Mouse (Mus musculus) MEL-GATA-1-ER (cell line): Measurements from ENCODE around the gene Map3k19.

ENCODE experiments used
- DNase-seq: peaks from one replicate; pipeline ENCODE4 v3.0.0-alpha.2; 2012; ENCODE audit warnings: low read depth; ENCODE audit errors: extremely low read depth

Map3k19 gene

DNA sequence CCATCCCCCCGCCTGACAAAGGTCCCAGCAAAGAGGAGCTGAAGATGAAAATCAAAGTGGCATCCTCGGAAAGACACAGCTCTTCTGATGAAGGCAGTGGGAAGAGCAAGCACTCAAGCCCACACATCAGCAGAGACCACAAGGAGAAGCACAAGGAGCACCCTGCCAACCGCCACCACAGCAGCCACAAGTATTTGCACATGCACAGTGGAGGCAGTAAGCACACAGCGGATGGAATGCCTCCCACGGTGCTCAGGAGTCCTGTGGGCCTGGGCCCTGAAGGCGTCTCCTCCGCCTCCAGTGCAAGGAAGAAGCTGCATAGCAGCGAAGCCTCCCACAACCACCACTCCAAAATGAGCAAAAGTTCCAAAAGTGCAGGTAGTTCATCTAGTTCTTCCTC is 51.9 kb downstream of the Map3k19 start:
- no peak for DNase-seq

DNA sequence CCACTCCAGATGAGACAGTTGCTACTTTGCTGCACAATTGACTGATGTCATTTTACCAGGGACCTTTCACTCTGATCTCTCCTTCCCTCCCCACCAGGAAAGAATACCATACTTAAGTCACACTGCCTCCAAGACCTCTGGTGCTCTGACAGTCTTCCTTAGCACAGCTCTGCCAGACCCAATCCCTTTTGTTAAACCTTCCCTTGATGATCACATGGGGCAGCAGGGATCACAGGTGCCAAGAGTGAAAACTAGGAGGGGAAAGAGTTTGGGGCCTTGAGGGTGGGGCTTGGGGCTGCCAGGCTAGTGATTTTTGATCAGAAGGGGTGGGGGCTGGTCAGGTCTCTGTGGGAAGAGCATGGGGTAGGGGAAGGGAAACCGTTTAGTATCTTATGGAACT is 58.1 kb downstream of the Map3k19 start:
- DNase-seq = no peak

DNA sequence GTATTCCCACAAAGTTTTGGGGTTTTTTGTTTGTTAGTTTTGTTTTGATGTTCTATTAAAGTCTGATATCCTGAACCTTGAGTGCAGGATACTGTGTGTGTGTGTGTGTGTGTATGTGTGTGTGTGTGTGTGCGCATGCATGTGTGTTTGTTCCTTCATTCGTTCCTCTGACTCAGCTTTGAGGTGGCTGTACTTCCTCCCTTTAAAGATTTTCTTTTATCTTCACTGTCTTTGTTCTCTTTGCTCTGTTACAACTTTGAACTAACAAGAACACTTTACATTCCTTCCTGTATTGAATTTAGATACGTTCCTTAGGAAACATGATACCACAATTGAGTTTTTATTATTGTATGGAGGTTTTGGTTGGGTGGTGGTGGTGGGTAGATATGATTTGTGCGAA is 58.5 kb downstream of the Map3k19 start:
- DNase-seq = no peak

DNA sequence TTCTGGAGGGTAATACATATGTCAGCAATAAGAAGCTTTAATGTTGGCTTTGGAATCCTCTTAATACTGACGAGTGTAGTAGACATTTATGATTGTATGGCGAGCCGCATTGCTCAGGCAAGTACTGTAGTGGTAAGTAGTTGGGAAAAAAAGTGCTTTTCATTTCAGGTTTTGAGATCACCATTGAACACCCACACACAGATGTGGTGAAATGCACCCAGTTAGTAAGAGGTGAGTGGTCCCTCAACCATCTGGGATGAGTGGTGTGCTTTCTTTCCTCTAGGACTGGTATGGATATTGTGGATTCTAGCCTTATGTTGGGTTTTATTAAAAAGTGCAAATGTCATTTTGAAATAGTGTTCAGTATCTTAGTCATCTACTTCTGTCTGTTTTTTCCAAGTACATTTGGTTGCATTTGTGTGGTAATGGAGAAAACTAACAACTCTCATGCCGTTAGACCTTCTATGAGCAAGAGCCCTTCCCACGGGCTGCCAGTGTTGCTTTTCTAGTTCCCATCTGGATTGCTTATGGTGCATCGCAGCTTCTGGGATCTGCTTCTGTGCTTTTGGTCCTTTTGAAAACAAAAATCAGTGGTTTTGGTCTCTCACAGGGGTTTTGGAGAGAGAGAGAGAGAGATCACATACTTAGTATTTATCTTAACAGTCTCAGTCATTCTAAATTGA is 59.6 kb downstream of the Map3k19 start:
- no peak for DNase-seq

DNA sequence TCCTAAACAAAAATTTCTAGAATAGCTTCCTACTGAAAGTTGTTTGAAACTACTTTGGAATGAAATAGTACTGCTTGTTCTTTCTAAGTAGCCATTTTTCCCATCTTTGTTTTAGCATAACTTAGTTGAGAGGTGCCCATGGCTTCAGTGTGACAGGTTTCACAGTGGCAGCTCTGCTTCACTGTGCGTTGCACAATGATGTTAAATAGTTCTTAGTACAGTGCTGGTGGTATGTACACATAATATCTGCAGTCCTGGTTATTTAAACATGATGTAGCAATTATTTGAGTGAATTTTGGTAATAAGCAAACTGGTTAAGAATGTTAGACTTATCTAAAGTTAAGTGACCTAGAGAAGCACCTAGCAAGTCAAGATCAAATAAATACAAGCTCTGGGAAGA is 61.4 kb downstream of the Map3k19 start:
- DNase-seq = no peak

DNA sequence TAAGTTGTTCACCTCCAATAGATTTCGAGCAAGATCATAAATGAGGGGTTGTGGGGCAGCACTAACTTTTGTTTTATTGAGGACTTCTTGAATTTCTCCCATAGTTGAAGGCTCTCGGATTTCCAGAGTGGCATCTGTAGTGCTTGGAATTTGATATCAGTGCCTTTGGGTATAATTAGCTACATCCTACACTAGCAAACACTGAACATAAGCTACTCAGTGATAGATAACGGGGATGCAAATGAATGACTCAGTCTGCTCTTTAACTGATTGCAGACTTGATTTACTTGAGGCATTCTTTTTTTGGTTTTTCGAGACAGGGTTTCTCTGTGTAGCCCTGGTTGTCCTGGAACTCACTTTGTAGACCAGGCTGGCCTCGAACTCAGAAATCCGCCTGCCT is 65.9 kb downstream of the Map3k19 start:
- no peak for DNase-seq

DNA sequence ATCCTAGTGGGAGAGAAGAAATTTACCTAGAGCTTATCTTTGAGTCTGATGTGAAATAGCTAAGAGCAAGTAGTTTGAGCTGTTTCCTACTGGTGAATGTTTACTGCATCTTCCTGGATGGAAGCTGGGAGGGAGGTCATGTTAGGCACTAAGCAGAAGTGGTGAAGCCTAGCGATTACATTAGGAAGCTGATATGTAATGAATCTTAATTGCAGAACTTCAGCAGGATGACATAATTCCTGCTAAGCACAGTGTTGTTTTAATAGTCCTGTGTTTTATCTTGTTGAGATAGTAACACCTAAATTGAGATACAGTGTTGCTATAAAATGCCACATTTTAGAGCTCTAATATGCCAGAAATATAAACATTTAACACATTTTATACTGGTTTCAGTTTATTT is 68.9 kb downstream of the Map3k19 start:
- DNase-seq = no peak

DNA sequence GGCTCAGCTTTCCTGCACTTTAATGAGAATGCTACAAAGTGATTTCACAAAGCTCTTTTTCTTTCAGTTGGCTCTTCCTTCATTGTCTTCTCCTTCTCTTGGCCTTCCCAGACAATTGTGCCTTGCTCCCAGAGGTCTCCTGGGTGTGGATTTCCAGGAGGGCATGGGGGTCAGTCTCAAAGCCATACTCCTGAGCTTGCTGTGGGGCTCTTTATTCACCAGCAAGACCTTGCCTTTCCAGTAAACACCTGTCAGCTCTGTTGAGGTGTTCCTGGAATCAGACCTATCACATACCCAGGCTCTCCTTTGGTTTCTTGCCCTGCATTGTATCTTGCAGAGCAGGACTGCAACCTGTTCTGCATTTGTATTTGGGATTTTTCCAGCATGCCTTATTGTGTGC is 71.0 kb downstream of the Map3k19 start:
- DNase-seq = no peak

DNA sequence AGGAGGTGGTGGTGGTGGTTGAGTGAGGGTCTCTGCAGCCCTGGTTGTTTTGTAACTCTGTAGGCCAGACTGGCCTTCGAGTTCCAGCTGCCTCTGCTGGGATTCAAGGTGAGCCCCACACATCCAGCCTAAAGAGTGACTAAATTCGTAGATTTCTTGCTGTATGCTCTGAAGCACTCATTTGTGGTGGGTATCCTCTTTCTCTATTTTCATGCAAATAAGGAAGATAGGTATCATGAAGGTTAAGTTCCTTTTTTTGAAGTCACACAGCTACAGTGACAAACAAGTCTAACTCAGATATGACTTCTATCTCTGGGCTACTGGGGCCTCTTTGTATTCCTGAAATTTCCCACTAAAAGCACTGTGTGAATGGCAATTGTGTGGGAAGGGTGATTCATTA is 74.0 kb downstream of the Map3k19 start:
- DNase-seq = no peak

DNA sequence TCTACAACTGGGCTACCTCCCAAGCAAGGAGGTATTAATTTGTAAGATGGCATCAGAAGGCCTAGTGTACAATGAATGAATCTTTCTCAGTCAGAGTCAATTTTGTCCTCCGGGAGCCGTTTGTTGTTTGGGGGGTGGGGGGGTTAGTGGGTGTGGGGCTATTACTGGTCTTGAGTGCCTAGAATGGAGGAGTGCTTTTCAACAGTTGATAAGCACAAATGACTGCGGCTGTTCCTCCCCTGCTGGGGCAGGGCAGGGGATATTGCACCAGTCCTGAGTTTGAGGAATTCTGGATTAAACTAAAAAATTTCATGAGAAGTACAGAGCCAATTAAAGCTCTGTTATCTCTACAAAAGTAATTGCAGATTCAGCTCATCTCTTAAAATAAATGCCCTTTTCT is 74.7 kb downstream of the Map3k19 start:
- DNase-seq = no peak

DNA sequence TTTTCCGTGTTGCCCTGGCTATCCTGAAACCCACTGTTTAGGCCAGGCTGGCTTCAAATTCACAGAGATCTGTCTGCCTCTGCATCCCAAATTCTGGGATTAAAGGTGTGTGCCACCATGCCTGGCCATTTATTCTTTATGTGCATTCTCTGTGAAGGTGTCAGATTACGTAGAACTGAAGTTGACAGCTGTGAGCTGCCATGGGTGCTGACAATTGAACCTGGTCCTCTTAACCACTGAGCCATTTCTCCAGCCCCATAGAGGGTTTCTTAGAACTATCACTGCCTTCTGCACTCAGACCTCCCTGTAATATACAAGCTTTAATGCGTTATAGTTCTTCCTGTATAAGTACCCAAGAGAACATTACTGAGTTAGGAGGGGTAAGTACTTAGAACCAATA is 76.2 kb downstream of the Map3k19 start:
- DNase-seq = no peak

DNA sequence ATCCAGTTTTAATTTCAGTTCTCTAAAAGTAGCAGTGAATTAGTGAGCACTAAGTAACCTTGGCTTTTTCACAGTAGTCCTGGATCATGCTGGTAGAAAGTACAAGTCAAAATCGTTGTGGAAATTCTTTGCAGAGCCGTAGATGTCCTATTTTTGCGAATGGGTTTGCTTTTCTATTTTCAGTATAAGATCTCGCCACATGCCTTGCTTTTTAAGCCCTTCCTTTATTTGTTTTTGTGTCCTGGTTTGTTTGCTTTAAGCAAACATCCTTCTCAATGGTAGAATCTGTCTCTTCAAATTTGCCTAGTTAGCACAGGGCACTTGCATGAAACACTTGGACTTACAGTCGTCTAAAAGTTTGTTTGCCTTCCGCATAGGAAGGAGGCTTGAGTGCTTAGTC is 78.6 kb downstream of the Map3k19 start:
- no peak for DNase-seq

DNA sequence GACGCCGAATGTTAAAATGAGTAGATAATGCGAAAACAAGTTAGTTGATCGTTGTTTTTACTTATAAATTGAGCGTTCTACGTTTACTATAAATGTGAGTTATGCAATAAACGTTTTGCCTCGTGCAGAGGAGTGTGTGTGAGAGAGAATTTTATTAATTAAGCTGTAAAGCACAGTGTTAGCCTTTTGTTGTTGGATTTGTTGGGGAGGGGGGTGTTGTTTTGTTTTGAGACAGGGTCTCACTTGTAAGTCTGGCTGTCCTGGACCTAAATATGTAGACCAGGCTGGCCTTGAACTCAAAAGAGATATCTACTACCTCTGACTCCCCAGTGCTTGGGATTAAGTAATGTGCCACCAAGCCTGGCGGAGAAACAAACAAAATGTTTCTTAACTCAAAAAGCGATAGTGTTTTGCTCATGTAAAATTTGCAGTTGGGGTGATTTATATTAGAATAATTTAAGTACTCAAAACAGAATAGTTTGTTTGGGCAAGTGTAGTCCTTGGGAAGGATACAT is 79.6 kb downstream of the Map3k19 start:
- no peak for DNase-seq

DNA sequence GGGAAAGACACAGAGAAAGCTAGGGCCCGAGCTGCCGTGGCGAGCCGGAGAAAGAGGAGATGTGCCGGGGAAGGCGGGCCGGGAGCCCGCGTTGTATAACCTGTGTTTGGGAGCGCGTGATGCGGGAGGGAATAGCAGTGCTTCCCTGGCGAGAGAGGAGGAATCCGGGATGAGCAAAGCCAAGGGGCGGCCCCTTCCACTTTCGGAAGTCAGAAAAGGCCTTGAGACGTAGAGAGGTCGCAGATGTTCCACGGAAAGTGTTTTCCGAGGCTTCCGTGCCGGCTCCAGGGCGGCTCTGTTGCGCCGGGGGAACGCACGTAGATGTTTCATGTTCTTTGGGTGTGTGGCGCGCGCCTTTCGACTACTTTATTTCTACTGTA is 80.3 kb downstream of the Map3k19 start:
- no peak for DNase-seq

DNA sequence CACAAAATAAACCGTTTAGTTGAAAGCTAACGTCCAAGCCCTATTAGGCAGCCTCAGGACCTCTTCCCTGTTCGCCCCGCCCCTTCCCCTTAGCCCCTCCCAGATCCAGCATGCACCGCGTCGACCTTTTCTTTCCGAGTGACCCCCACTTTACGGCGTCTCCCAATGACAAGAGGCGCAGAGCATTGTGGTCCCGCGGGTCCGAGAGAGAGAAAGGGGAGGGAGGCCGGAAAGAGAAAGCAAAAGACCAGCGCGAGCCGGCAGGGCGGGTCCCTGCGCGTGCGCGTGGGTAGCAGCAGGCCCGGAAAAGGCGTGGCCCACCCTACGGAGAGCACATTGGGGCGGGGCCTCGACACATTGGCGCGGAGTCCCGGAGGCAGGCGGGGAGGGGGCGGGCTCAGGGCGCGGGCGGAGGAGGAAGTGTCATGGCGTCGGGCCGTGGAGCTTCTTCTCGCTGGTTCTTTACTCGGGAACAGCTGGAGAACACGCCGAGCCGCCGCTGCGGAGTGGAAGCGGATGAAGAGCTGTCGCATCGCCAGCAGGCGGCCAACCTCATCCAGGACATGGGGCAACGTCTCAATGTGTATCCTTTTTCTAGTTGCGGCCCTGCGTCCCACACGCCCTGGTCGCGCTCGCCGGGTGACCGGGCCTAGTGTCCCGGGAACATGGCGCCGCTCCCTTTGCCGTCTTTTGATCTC is 80.9 kb downstream of the Map3k19 start, which contains the start of gene Ccnt2:
TSS of gene Ccnt2 (plus strand) at position 362 of the 698 bp plus-strand sequence.
- DNase-seq = peak; percentile 98

DNA sequence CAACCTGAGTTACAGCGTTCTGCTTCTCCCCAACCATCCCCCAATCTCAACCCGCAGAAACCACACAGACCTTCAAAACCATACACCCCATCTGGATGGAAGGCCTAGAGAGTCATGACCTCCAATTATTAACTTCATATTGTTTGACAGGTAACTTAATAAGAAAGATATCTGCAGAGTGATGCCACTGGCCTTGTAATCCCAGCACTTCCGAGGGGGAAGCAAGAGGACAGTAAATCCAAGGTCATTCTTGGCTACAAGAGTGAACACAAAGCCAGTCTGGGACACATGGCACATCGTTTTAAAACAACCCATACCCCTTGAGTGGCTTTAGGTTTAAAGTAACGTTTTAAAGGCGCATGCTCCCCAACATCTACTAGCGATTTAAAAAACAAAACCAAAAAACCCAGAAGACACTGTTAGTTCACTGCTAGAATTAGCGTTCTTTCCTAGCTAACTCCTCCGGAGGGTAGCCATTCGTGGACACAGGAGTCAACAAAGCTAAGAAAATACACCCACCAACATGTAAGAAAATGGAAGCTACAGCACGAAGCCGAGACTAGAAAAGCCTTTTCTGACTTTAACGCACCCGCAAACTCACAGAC is 81.5 kb downstream of the Map3k19 start:
- DNase-seq = no peak

DNA sequence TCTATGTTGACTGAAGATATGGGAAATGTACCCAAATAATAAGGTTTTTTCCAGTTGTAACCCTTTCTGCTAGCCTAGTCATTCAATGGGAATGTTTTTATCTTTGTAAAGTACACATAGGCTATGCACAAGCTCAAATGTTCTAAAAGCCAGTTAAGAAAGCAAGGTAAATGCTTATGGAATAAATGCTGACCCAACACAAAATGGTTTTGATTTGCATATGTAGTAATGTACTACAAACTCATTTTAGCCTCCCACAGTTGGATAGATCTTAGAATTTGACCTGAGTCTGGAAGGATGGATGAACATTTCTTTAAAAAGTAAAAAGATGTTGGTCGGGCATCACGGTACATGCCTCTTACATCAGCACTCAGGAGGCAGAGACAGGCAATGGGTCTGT is 88.1 kb downstream of the Map3k19 start:
- DNase-seq = no peak

DNA sequence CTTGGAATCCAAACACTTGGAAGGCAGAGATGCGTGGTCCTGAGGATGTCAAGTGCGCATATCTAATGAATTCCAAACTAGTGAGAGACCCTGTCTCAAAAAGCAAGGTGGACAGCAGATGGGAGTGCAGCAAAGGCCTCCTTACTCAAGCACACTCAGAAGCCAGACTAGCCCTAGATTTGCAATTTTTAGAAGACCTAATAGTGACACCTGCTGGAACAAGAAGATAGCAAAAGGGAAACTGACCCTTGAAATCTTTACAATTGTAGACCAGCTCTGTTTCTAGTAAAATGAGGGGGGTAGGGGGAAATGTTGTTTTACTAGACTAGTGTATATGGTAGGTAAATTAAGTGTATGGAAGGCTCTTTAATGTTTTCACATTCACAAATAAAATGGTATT is 89.4 kb downstream of the Map3k19 start:
- no peak for DNase-seq
